Mouse (Mus musculus) right cerebral cortex, postnatal 25 days (tissue): ENCODE measurements around the gene Arhgef10l.

Experiments
- DNase-seq: peaks from one replicate; pipeline ENCODE4 v3.0.0; 2022

Gene Arhgef10l

DNA sequence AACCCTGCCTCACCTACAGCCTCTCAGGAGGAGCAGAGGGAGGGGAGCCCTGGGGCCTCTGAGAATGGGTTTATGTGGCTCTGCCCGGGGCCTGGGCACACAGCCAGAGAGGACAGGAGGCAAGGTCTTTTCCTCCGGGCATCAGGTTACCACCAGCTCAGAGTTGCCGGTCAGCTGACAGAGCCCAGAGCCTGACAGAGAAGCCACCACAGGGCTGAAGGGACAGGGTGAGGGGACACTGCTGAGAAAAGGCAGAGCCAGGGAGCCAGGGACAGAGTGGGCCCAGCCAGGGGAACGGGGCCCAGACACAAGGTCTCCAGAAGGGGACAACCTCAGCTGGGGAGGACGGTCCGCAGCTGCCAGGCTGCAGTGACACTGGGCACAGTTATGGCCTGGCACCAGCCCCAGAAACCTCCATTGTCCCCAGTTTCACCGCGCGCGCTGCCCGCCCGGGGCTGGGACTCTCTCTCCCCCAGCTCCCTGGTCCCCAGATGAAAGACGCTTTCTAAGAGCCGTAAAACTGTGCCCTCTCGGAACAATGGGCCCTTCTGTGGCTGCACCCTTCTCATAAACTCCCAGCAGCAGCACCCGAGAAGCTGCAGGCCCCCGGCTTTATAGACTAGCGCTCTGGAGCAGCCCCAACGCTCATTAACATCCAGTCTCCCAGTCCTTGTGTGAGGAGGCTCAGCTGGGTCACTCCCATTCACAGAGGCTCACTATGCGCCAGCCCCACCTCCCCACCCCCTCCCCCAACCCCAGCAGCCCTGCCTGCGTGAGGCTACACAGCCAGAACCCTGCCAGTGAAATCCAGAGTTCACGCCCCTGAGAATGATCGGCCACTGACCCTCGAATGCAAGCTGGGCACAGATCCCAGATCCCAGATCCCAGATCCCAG is 7.9 kb downstream of the Arhgef10l start:
- peak; percentile 71 for DNase-seq

DNA sequence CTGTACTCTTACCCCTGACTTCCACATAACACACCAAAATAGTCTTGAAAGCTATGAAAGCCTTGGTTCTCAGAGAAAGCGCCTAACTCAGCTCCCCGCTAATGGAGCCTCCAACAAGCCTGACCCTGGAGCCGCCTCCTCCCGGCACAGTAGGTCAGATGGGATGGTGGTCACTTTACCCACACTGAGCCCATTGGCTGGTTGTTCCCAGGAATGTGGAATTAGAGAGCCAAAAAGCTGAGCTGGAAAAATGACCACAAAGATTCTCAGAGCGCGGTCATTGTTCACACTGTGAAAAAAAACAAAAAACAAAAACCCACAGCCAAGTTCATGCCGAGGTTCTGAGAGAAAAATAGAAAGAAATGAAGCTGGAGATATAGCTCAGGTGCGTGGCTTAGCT is 9.3 kb downstream of the Arhgef10l start:
- no peak for DNase-seq

DNA sequence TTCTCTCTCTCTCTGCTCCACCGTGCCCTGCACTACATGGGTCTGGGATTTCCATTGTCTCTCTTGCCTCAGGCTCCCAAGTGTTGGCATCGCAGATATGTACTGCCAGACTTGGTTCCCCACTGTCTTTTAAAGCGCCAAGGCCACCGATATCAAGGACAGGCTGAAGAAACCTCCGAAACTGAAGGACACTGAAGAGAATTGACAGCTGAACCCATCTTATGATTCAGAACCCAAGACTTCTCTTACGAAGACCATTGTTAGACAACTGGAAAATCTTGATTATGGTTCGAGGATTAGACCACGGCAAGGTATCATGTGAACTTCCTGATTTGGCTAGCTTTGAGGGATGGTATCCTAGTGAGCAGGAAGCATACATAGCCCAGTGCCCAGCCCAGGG is 11.0 kb downstream of the Arhgef10l start:
- DNase-seq, result no peak

GRCm38 (mm10) chr4:140653835-140654583 is 11.8 kb downstream of the Arhgef10l start:
- DNase-seq, result no peak

DNA sequence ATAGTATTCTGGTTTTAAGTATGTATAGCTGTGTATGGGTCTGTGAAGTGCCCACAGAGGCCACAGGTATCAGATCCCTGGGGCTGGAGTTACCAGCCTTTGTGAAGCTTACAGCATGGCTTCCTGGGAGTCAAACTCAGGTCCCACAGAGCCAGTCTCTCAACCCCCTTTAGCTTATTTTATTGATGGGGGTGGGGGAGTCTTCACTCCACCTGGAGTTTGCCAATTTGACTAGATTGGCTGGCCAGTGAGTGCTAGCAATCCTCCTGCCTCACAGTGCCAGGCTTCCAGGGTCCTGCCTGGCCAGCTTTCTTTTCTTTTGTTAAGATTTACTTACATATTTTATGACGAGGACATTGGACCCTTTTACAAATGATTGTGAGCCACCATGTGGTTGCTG is 16.1 kb downstream of the Arhgef10l start:
- DNase-seq, result no peak

GRCm38 (mm10) chr4:140649207-140649591 is 16.6 kb downstream of the Arhgef10l start:
- DNase-seq, result no peak

DNA sequence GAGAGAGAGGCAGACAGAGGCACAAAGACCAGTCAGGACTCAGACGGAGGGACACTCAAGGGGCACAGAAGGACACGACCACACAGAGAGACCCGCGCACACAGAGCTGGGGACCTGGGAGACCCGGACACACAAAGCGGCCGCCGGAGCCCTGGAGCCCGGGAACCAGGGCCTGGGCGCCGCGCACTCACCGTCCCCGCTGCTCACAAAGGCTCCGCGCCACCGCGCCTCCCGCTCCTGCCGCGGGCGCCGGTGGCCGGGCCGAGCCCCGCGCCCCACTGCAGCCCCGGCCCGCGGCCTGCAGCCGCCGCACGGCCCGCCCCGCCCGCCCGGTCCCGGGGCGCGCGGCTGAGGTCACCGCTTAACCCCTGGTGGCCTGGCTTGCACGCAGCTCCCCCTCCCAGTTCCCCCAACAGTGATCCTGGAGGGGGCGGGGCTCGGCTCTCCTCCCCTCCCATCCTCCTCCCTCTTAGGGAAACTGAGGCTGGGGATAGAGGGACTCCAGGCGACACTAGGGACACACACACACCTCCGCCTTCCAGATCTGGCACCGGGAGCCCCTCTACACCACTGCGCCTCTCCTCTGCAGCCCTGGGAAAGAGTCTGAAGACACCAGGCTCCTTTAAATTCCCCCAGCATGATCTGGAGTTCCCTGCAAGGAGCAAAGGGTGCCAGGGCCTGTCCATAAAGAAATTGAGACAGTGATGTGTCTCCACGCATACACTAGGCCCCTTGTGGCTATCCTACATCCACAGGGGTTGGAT is 17.2 kb downstream of the Arhgef10l start:
- peak; percentile 57 for DNase-seq

DNA sequence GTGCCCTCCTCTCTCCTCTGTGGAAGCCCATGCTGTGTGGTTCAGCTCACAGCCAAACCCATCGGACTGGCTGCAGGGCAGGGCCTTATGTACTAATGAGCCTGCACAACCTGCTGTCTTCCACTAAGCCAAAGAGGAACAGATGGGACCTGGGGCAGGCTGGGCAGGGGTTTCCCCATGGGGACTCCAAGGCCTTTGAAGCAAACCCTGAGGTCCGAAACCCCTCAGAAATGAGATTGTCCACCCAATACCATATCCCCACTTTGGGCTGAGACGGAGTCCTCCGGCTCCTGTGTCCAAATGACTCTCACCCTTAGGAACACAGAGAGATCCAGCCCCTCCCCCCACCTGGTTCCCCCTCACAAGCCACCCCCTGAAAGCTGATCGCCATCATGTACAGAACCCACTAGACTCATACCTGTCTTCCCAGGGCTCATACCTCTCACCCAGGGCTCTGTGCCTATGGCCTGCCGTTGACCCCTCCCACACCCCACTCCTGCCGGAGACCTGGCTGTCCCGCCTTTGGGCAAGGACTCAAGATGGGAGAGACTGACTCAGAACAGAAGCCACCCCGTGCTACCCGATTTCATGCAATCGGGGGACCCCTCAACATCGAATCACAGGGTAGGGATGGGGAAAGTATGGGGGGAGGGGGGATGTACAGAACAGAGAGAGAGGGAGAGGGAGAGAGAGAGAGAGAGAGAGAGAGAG is 17.9 kb downstream of the Arhgef10l start:
- DNase-seq, result peak; percentile 44

DNA sequence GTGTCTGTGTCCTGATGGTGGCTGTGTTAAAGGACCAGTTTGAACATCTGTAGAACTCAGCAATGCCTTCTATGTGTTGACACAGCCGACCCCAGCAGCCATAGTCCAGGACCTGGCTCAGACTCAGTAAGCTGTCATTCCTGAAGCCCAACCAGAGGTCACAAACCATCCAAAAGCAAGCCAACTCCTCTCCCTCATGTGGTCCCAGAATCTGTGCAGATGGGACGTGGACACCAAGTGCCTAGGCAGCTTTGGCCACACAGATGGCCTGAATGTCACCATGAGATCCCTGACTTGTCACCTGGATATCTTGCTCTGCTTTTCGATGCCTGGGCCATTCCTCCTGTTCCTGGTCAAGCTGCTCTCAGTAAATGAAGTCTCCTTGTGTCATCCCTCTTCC is 20.2 kb downstream of the Arhgef10l start:
- DNase-seq, result no peak

DNA sequence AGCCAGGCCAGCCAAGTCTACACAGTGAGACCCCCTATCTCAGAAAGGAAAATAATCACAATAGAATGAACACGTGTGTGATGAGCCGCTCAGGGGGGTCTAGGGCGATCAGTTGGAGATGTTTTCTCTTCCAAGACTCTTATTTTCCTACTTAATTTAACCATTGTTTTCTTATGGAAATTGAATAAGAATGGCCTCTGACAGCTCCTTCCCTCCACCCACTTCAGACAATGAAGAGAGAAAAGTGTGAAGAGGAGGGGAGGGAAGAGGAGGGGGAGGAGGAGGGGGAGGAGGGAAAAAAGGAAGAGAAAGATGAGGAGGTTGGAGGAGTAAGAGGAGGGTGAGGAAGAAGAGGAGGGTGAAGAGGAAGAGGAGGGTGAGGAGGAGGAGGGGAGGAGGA is 21.1 kb downstream of the Arhgef10l start:
- DNase-seq, result no peak

- DNase-seq, result no peak
Measured at GRCm38 (mm10) chr4:140644276-140644675, 21.5 kb downstream of the Arhgef10l start.

GRCm38 (mm10) chr4:140642378-140642777 is 23.4 kb downstream of the Arhgef10l start:
- DNase-seq, result no peak

DNA sequence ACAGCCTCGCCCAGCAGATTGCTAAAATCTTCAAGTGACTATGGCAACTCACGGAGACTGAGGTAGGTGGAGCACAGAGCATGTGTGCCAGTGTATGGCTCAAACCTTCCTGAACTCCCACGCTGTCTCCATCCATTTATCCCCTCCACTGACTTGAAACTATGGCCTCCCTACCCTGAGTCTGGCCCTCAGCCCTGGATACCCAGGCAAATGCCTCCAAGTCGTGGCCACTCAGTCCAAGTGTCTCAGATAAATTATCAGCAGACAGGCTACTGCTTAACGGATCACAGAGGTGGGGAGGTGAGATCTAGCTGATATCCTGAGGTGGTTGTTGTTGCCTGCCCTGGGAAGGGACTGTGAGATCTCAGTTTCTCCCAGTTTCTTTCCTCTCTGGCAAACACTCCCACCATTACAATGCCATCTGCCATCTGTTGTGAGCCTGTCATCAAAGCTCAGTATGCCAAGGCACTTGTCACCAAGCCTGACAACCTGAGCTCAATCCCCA is 24.3 kb downstream of the Arhgef10l start:
- DNase-seq, result peak; percentile 40

GRCm38 (mm10) chr4:140640668-140641067 is 25.1 kb downstream of the Arhgef10l start:
- DNase-seq, result no peak

DNA sequence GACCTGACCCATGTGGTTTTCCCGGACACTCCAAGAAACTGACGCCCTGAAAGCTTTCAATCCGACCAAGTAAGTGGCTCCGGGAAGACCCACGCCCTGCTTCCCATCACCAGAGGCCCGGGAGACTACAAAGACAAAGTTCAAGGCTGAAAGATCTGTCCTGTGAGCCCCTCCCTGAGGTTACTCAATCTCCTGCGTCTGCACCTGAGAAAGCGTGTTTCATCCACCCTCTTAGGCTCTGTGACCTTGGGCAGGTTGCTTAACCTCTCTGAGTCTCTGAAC is 25.6 kb downstream of the Arhgef10l start:
- DNase-seq, result no peak

GRCm38 (mm10) chr4:140639431-140640241 is 26.2 kb downstream of the Arhgef10l start:
- DNase-seq, result no peak

DNA sequence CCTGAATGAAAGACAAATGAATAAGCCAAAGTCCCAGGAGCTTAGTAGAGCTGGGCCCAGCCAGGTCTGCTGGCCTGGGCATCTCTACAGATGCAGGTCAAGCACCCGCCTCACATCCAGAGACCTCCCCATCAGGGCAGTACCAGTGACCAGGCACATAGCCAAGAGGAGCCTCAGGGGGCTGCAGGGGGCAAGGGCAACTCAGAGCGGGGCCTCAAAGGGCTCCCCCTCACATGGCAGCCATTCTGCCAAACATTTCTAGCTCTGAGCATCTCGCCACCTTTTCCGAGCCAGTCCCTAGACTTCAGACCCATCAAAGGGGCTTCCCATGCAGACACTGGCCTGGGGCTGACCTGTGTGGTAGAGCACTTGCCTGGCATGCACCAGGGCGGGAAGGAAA is 27.2 kb downstream of the Arhgef10l start:
- DNase-seq, result no peak

- DNase-seq, result no peak
Measured at GRCm38 (mm10) chr4:140637269-140637668, 28.5 kb downstream of the Arhgef10l start.

GRCm38 (mm10) chr4:140636312-140636996 is 29.4 kb downstream of the Arhgef10l start:
- no peak for DNase-seq

GRCm38 (mm10) chr4:140634861-140635388 is 30.9 kb downstream of the Arhgef10l start:
- no peak for DNase-seq

DNA sequence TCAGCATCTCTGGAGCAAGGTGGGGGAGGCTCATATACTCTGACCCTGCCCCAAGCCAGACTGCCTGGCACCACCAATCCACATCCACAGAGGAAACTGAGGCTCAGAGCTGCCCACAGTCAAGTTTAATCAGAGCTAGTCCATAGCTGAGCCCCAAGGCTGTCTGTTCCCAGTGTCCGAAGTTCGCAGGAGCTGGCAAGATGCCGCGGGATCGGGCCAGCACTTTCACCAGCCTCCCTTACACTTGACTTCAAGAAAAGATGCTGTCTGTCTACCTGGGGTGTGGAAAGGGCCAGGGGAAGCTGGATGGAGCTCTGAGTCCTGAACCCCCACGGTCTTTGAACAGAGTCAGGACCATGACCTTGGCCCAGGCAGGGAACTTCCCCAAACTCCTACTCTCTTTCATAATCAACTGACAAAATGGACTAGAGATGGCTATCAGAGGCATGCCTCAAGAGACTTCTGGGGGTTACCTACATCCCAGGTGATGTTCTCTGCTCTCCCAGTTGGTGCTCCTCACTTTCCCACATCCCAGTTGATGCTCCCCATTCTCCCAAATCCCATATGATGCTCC is 34.4 kb downstream of the Arhgef10l start:
- DNase-seq, result no peak
